Comparison of ENCODE assay signal across 8 mouse cellular contexts in the genomic region with DNA sequence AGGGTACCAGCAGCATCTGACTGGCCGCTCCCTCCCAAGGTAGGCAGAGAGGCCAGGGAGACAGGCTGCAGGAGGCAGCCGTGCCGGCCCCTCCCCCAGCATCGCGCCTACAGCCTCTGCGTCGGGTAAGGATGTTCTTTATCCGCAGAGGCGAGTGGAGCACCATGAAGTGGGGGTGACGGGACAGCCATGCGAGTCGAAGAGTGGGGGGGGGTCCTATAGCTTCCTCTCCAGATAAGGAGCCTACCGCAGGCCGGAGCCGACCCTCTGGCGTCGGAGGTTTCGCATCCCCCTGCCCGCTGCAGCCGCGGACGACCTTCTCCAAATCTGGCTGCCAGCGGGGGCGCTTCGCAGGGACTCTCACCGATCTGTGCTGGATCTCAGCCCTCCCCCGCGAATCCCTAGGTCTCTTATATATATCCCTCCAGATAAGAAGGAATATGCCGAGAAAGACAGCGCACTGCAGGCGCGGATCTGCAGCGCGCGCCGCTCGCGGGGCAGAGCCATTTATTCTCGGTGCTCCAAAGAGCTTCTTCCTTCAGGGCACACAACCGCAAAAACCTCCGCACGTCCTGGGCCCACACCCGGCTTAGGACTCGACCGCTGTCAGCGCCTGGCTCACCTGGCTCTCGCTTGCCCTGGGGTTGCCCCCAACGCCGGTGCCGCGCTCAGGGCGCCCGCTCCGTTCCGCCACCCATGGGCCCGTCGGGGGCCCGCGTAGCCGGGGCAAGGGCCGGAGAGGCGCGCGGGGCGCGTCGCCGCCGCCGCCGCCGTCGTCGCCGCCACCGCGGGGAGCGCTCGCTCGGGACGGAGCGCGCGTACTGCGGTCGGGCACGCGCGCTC. TPM values are rescaled to one million over a fixed set of nuclear protein-coding genes. Genes with fewer than 3 reads are reported as not detected.
DNase-seq lines count a peak whose midpoint lies in the region; ATAC-seq and TF ChIP-seq lines count a peak whose summit lies in the region.

No protein-coding gene starts in this region.

- H3K9ac ChIP-seq in forebrain, embryonic 13.5 days: peak overlapping the region; percentile 97
- peak overlapping the region; percentile 80 for H3K9ac ChIP-seq in intestine, embryonic 15.5 days
- H3K9ac ChIP-seq in liver, embryonic 14.5 days (replicated peaks): peak overlapping the region; percentile 98

- no peak for TF ChIP-seq EP300 in liver, embryonic 14.5 days (IDR thresholded peaks at IDR 0.05; ENCODE audit: low read depth)

- no peaks in the 10 kb centered on the region for H3K9me3 ChIP-seq in forebrain, embryonic 13.5 days (replicated peaks)
- no peaks in the 10 kb centered on the region for H3K9me3 ChIP-seq in intestine, embryonic 15.5 days
- no peaks in the 10 kb centered on the region for H3K9me3 ChIP-seq in liver, embryonic 14.5 days (ENCODE audit: control insufficient read depth, low read length)

- H3K4me1 ChIP-seq in bone marrow macrophage, adult 2 months (ENCODE audit: control insufficient read depth, insufficient read depth, low read length): no peaks in the 10 kb centered on the region
- H3K4me1 ChIP-seq in forebrain, embryonic 13.5 days: peaks cover 66% of the 10 kb centered on the region
- peaks cover 14% of the 10 kb centered on the region; the same call in 1 of the 2 replicates for H3K4me1 ChIP-seq in intestine, embryonic 15.5 days (replicated peaks)
- H3K4me1 ChIP-seq in liver, embryonic 14.5 days (replicated peaks; ENCODE audit: control insufficient read depth in 2 of 2, insufficient read depth in 2 of 2, low read length in 1 of 2): peaks cover 28 to 41% of the 10 kb centered on the region in 2 experiments
- peaks cover 40% of the 10 kb centered on the region for H3K4me1 ChIP-seq in olfactory bulb, adult 2 months (ENCODE audit: control insufficient read depth, insufficient read depth, low read length)

- peak; percentile 37 to 42 for DNase-seq in lung, adult 18-20 months
- DNase-seq in lung, postnatal 25 days (ENCODE audit: low spot score): no peak
- no peak for DNase-seq in liver, embryonic 14.5 days (ENCODE audit: low read depth in 3 of 3, low spot score in 3 of 3)
- DNase-seq in ovary, adult 18-20 months (ENCODE audit: low spot score): no peak

- under 1% methylated on average over 87 of the region's 89 CpGs for WGBS in forebrain, embryonic 13.5 days
- WGBS in intestine, embryonic 15.5 days: under 1% methylated on average over 89 of the region's 89 CpGs
- under 1% methylated on average over 84 of the region's 89 CpGs for WGBS in liver, embryonic 14.5 days (ENCODE audit: insufficient replicate concordance)
- 2% methylated on average over 89 of the region's 89 CpGs for WGBS in olfactory bulb, adult 2 months

- peaks cover 1% of the 10 kb centered on the region; the same call in 1 of the 2 replicates for H3K36me3 ChIP-seq in forebrain, embryonic 13.5 days (ENCODE audit: poor library complexity, severe bottlenecking)
- no peaks in the 10 kb centered on the region for H3K36me3 ChIP-seq in intestine, embryonic 15.5 days
- H3K36me3 ChIP-seq in liver, embryonic 14.5 days (replicated peaks; ENCODE audit: control insufficient read depth, insufficient read depth, low read depth): no peaks in the 10 kb centered on the region

- H3K4me2 ChIP-seq in forebrain, embryonic 13.5 days: peak overlapping the region; percentile 91
- H3K4me2 ChIP-seq in intestine, embryonic 15.5 days (replicated peaks): peak overlapping the region; percentile 98
- peak overlapping the region; percentile 89 for H3K4me2 ChIP-seq in liver, embryonic 14.5 days (ENCODE audit: low read depth)

- peak overlapping the region; percentile 63 for H3K4me3 ChIP-seq in bone marrow macrophage, adult 2 months (ENCODE audit: insufficient read depth, low read length)
- H3K4me3 ChIP-seq in forebrain, embryonic 13.5 days: peak overlapping the region; percentile 88
- peak overlapping the region; percentile 77 for H3K4me3 ChIP-seq in intestine, embryonic 15.5 days (replicated peaks)
- peak overlapping the region; percentile 79 to 80 for H3K4me3 ChIP-seq in liver, embryonic 14.5 days (ENCODE audit: insufficient read depth in 1 of 2, low read depth in 2 of 2, low read length in 2 of 2)
- peak overlapping the region; percentile 98 for H3K4me3 ChIP-seq in olfactory bulb, adult 2 months (ENCODE audit: insufficient read depth, low read depth, low read length)

- H3K27me3 ChIP-seq in forebrain, embryonic 13.5 days: peaks cover 16% of the 10 kb centered on the region
- peaks cover 46% of the 10 kb centered on the region for H3K27me3 ChIP-seq in intestine, embryonic 15.5 days (replicated peaks)
- peaks cover 46% of the 10 kb centered on the region for H3K27me3 ChIP-seq in liver, embryonic 14.5 days (ENCODE audit: control insufficient read depth, insufficient read depth, low read length)

- TF ChIP-seq CTCF in bone marrow macrophage, adult 2 months (IDR thresholded peaks at IDR 0.05; ENCODE audit: low read depth, low read length): no peak
- TF ChIP-seq CTCF in liver, embryonic 14.5 days (IDR thresholded peaks at IDR 0.05; ENCODE audit: low read depth): no peak; the same call in 1 of the 2 replicates
- no peak for TF ChIP-seq CTCF in olfactory bulb, adult 2 months (IDR thresholded peaks at IDR 0.05; ENCODE audit: insufficient read depth, low read depth, low read length)

- no peak overlapping the region for H3K27ac ChIP-seq in bone marrow macrophage, adult 2 months (ENCODE audit: insufficient read depth, low read depth, low read length)
- H3K27ac ChIP-seq in forebrain, embryonic 13.5 days: peak overlapping the region; percentile 92
- peak overlapping the region; percentile 57; the same call in 1 of the 2 replicates for H3K27ac ChIP-seq in intestine, embryonic 15.5 days
- peak overlapping the region; percentile 72 for H3K27ac ChIP-seq in liver, embryonic 14.5 days
- peak overlapping the region; percentile 99 for H3K27ac ChIP-seq in olfactory bulb, adult 2 months (ENCODE audit: insufficient read depth, low read depth, low read length)

- ATAC-seq in forebrain, embryonic 13.5 days: peak; percentile 34
- ATAC-seq in intestine, embryonic 15.5 days: peak; percentile 73
- peak; percentile 72 for ATAC-seq in liver, embryonic 14.5 days (ENCODE audit: insufficient read depth)

- TF ChIP-seq POLR2A in bone marrow macrophage, adult 2 months (IDR thresholded peaks at IDR 0.05; ENCODE audit: borderline replicate concordance, low read depth, low read length): no peak
- TF ChIP-seq POLR2A in olfactory bulb, adult 2 months (IDR thresholded peaks at IDR 0.05; ENCODE audit: insufficient read depth, low read depth, low read length): no peak; the same call in 1 of the 2 replicates

RNA-seq across cellular contexts. Expression of a gene that starts 1.1 kb away (rescaled TPM):
- 0.27 and 0.46 TPM in 2 replicates for polyA plus RNA-seq in bone marrow macrophage, adult 2 months (2012; ENCODE audit: insufficient read depth, insufficient read length, missing spikeins)
- polyA plus RNA-seq in forebrain, embryonic 13.5 days (2015; fragmentation: Nextera tagmentation; extraction: Ambion mirVana): 44.1 and 55.6 TPM in 2 replicates
- polyA plus RNA-seq in intestine, embryonic 15.5 days (2015; fragmentation: Nextera tagmentation; extraction: Ambion mirVana): 6.6 TPM in 2 replicates
- 2.5 TPM in 2 replicates for polyA plus RNA-seq in liver, embryonic 14.5 days (2012; rRNA removed)
- 3.8 and 4.2 TPM in 2 replicates for polyA plus RNA-seq in liver, embryonic 14.5 days (2014; fragmentation: Nextera tagmentation; extraction: Ambion mirVana)
- polyA plus RNA-seq in olfactory bulb, adult 2 months (2012; ENCODE audit: insufficient read depth, insufficient read length, low replicate concordance, missing spikeins): not detected in 2 replicates

RNA-seq across cellular contexts. Expression of a gene that starts 26.0 kb away (rescaled TPM):
- not detected in 2 replicates for polyA plus RNA-seq in bone marrow macrophage, adult 2 months (2012; ENCODE audit: insufficient read depth, insufficient read length, missing spikeins)
- polyA plus RNA-seq in forebrain, embryonic 13.5 days (2015; fragmentation: Nextera tagmentation; extraction: Ambion mirVana): not detected in 2 replicates
- polyA plus RNA-seq in intestine, embryonic 15.5 days (2015; fragmentation: Nextera tagmentation; extraction: Ambion mirVana): not detected in 2 replicates
- not detected in 2 replicates for polyA plus RNA-seq in liver, embryonic 14.5 days (2012; rRNA removed)
- not detected in 2 replicates for polyA plus RNA-seq in liver, embryonic 14.5 days (2014; fragmentation: Nextera tagmentation; extraction: Ambion mirVana)
- not detected in 2 replicates for polyA plus RNA-seq in olfactory bulb, adult 2 months (2012; ENCODE audit: insufficient read depth, insufficient read length, low replicate concordance, missing spikeins)

RNA-seq across cellular contexts. Expression of a gene that starts 33.7 kb away (rescaled TPM):
- polyA plus RNA-seq in bone marrow macrophage, adult 2 months (2012; ENCODE audit: insufficient read depth, insufficient read length, missing spikeins): 29.5 and 37.0 TPM in 2 replicates
- 51.0 and 58.1 TPM in 2 replicates for polyA plus RNA-seq in forebrain, embryonic 13.5 days (2015; fragmentation: Nextera tagmentation; extraction: Ambion mirVana)
- polyA plus RNA-seq in intestine, embryonic 15.5 days (2015; fragmentation: Nextera tagmentation; extraction: Ambion mirVana): 57.8 and 61.8 TPM in 2 replicates
- 33.9 and 41.5 TPM in 2 replicates for polyA plus RNA-seq in liver, embryonic 14.5 days (2012; rRNA removed)
- 68.8 and 75.6 TPM in 2 replicates for polyA plus RNA-seq in liver, embryonic 14.5 days (2014; fragmentation: Nextera tagmentation; extraction: Ambion mirVana)
- not detected in 2 replicates for polyA plus RNA-seq in olfactory bulb, adult 2 months (2012; ENCODE audit: insufficient read depth, insufficient read length, low replicate concordance, missing spikeins)

RNA-seq across cellular contexts. Expression of a gene that starts 41.3 kb away (rescaled TPM):
- polyA plus RNA-seq in bone marrow macrophage, adult 2 months (2012; ENCODE audit: insufficient read depth, insufficient read length, missing spikeins): not detected in 2 replicates
- polyA plus RNA-seq in forebrain, embryonic 13.5 days (2015; fragmentation: Nextera tagmentation; extraction: Ambion mirVana): not detected in 2 replicates
- not detected in 2 replicates for polyA plus RNA-seq in intestine, embryonic 15.5 days (2015; fragmentation: Nextera tagmentation; extraction: Ambion mirVana)
- not detected in 2 replicates for polyA plus RNA-seq in liver, embryonic 14.5 days (2012; rRNA removed)
- not detected in 2 replicates for polyA plus RNA-seq in liver, embryonic 14.5 days (2014; fragmentation: Nextera tagmentation; extraction: Ambion mirVana)
- polyA plus RNA-seq in olfactory bulb, adult 2 months (2012; ENCODE audit: insufficient read depth, insufficient read length, low replicate concordance, missing spikeins): not detected in 2 replicates

RNA-seq across cellular contexts. Expression of a gene that starts 49.9 kb away (rescaled TPM):
- polyA plus RNA-seq in bone marrow macrophage, adult 2 months (2012; ENCODE audit: insufficient read depth, insufficient read length, missing spikeins): not detected in 2 replicates
- polyA plus RNA-seq in forebrain, embryonic 13.5 days (2015; fragmentation: Nextera tagmentation; extraction: Ambion mirVana): not detected in 2 replicates
- polyA plus RNA-seq in intestine, embryonic 15.5 days (2015; fragmentation: Nextera tagmentation; extraction: Ambion mirVana): not detected in 2 replicates
- not detected in 2 replicates for polyA plus RNA-seq in liver, embryonic 14.5 days (2012; rRNA removed)
- polyA plus RNA-seq in liver, embryonic 14.5 days (2014; fragmentation: Nextera tagmentation; extraction: Ambion mirVana): not detected in 2 replicates
- not detected in 2 replicates for polyA plus RNA-seq in olfactory bulb, adult 2 months (2012; ENCODE audit: insufficient read depth, insufficient read length, low replicate concordance, missing spikeins)

Comparison
In these comparisons a context has a peak if more than half of its experiments do, and no peak if none do; other contexts are left out.
1. DNase-seq: peak in lung, adult 18-20 months (2 of 2); none in lung, postnatal 25 days (single experiment), liver, embryonic 14.5 days (0 of 3) and ovary, adult 18-20 months (single experiment).
2. Peak in every context shown above with its lines, with median percentiles within 50 percentile points of each other: H3K4me3 ChIP-seq, ATAC-seq, H3K4me2 ChIP-seq and H3K9ac ChIP-seq.